Mouse (Mus musculus): ENCODE results near the gene Hist2h2be.

DNA sequence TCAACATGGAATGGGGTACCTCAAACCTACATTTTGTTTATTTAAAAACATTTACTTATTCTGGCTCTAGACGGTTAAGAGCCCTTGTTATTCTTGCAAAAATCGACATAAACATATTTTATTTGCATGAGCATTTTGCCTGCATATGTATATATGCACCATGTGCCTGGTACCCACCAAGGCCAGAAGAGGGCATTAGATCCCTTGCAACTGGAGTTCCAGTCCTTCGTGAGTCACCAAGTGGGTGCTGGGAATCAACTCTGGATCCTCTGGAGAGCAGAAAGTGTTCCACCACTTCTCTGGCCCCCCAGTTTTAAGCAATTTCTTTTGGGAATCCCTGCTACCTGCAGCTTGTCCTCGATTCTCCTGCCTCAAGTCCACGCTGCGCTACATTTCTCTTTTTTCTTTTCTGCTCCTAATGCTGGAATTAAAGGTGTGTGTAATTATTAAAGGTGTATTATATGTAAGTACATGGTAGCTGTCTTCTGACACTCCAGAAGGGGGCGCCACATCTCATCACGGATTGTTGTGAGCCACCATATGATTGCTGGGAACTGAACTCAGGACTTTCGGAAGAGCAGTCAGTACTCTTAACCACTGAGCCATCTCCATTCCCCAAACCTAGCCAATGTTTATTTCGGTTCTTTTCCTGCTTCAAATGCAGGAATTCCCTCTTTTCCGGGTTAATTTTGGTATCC, 25.2 kb upstream of the Hist2h2be start:
- TF ChIP-seq GATA1 (IDR thresholded peaks at IDR 0.05; ENCODE audit: low read length) (no peak), TAL1 (IDR thresholded peaks at IDR 0.05; ENCODE audit: low read length) (no peak)
